Mouse (Mus musculus): ENCODE data around the gene Apobec3. TPM values are rescaled to one million over a fixed set of nuclear protein-coding genes. Genes with fewer than 3 reads are reported as not detected.

The Apobec3 gene
- polyA plus RNA-seq, 1 experiment, result 0.07 TPM

DNA sequence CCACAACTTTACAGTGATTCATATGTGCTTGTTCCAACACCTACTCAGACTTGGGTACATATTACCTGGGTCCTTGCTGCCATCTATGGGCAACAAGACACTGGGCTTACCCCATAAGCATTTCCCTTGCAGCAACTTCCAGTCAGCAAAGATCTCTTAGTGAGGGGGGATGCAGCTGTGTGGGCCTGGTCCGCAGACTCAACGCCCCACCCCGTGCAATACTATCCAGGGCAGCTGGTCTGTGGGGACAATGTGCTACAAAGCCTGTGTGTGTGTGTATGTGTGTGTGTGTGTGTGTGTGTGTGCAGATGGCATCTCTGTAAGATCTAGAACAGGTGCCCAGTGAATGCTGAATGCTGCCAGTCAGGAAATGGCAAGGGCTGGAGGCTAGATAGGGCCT, 22.9 kb downstream of the Apobec3 start:
- H3K36me3 ChIP-seq (ENCODE audit: control insufficient read depth), result no peaks in the 10 kb centered on the region
- H3K9me3 ChIP-seq (ENCODE audit: control insufficient read depth, low read length), result no peaks in the 10 kb centered on the region
- TF ChIP-seq GATA1 (IDR thresholded peaks at IDR 0.05; ENCODE audit: low read length), result no peak
- no peak for TF ChIP-seq TAL1 (IDR thresholded peaks at IDR 0.05; ENCODE audit: low read length)
- H3K4me3 ChIP-seq (replicated peaks), result no peak overlapping the region
- H3K4me1 ChIP-seq (ENCODE audit: control insufficient read depth), result no peaks in the 10 kb centered on the region; the same call in 1 of the 2 replicates
- H3K27me3 ChIP-seq (ENCODE audit: control insufficient read depth), result no peaks in the 10 kb centered on the region

DNA sequence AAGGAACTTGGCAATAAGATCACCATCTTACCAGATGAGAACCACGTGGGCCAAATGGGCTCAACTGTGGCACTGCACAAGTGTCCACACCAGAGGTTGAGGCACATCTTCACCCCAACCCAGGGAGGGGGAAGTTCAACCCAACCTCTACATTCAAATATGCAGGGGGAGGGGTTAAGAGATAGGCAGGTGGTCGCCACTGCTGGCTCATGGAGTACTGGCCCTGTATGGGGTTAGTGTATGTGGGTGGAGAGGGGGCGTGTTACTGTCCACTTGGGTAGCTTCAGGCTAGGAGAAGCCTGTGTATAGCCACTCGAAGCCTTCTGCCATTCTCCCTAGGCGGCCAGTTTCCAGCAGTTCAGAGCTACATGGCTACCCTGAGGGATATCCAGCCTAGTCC, 24.7 kb downstream of the Apobec3 start:
- no peaks in the 10 kb centered on the region for H3K27me3 ChIP-seq (ENCODE audit: control insufficient read depth)
- no peaks in the 10 kb centered on the region for H3K9me3 ChIP-seq (ENCODE audit: control insufficient read depth, low read length)
- H3K4me1 ChIP-seq (ENCODE audit: control insufficient read depth), result no peaks in the 10 kb centered on the region; the same call in 1 of the 2 replicates
- H3K36me3 ChIP-seq (ENCODE audit: control insufficient read depth), result no peaks in the 10 kb centered on the region
- no peak overlapping the region for H3K4me3 ChIP-seq (replicated peaks)
- TF ChIP-seq TAL1 (IDR thresholded peaks at IDR 0.05; ENCODE audit: low read length) (no peak), GATA1 (IDR thresholded peaks at IDR 0.05; ENCODE audit: low read length) (no peak)

DNA sequence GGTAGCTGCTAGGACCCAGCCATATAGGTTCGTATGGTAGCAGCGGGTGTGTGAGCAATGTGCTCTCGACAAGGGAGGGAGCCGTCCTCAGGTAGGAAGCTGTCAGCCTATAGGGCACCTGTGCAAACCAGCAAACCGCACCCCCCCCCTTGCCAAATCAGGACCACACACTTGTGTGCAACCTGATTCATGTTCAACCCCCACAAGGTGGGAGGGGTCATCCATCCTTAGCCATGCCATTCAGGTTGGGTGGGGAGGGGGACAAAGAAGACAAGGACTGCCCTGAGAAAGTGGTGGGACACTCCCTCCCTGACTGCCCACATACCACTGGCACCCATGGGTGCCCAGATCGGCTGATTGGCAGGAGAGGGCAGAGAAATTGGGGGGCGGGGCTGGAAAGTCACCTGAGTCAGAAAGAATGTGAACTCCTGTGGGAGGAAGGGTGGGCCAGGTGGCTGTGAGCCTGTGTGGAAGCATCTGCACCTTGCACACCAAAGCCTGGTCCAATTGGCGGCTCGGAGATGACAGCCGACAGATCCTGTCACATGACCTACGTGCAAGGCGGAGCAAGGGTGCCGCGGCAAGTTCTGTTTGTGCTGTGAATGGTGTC, 25.8 kb downstream of the Apobec3 start:
- TF ChIP-seq GATA1 (IDR thresholded peaks at IDR 0.05; ENCODE audit: low read length) (no peak), TAL1 (IDR thresholded peaks at IDR 0.05; ENCODE audit: low read length) (no peak)
- Histone ChIP-seq H3K4me3 (replicated peaks) (no peak overlapping the region), H3K27me3 (ENCODE audit: control insufficient read depth) (no peaks in the 10 kb centered on the region), H3K9me3 (ENCODE audit: control insufficient read depth, low read length) (no peaks in the 10 kb centered on the region), H3K4me1 (ENCODE audit: control insufficient read depth) (no peaks in the 10 kb centered on the region; the same call in 1 of the 2 replicates), H3K36me3 (ENCODE audit: control insufficient read depth) (no peaks in the 10 kb centered on the region)

DNA sequence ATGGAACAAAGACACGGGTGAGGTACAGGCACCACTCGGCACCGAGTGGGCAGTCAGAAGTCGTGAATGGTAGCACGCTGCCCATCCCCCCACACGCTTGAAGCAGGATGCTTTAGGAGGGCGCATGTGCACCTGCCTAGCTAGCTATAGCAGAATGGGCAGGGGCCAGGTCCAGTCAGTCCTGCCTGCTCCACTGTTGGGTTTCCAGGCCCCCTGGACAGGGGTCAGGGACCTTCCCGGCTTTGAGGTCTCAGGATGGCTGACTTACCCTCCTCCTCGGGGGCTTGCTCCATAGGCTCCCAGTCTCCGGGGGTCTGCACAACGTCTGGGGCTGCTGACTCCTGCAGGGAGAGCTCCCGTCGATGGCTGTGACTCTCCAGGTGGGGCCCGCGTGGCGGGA, 27.0 kb downstream of the Apobec3 start:
- Histone ChIP-seq H3K27me3 (ENCODE audit: control insufficient read depth) (no peaks in the 10 kb centered on the region), H3K36me3 (ENCODE audit: control insufficient read depth) (no peaks in the 10 kb centered on the region), H3K9me3 (ENCODE audit: control insufficient read depth, low read length) (no peaks in the 10 kb centered on the region), H3K4me1 (ENCODE audit: control insufficient read depth) (no peaks in the 10 kb centered on the region), H3K4me3 (replicated peaks) (no peak overlapping the region)
- TF ChIP-seq TAL1 (IDR thresholded peaks at IDR 0.05; ENCODE audit: low read length) (no peak), GATA1 (IDR thresholded peaks at IDR 0.05; ENCODE audit: low read length) (no peak)

DNA sequence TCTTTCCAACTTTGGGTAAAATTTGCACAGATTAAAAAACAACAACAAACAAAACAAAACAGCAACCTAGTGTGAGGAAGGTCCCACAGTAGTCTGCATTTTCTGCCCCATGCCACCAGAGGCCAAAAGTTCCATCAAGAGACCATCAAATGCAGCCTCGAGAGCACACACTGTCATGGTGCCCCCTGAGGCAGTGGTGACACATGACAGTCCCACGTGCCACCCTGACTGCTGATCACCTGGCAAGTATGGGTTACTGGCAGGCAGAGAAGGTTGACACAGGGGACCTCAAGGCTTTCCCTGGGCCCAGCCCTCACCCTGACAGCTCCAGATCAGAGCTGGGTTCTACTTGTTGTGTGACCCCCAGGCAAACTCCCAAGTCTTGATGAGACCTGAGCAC, 28.3 kb downstream of the Apobec3 start:
- Histone ChIP-seq H3K27me3 (ENCODE audit: control insufficient read depth) (no peaks in the 10 kb centered on the region), H3K4me3 (replicated peaks) (no peak overlapping the region), H3K36me3 (ENCODE audit: control insufficient read depth) (no peaks in the 10 kb centered on the region), H3K4me1 (ENCODE audit: control insufficient read depth) (no peaks in the 10 kb centered on the region), H3K9me3 (ENCODE audit: control insufficient read depth, low read length) (no peaks in the 10 kb centered on the region)
- TF ChIP-seq GATA1 (IDR thresholded peaks at IDR 0.05; ENCODE audit: low read length) (no peak), TAL1 (IDR thresholded peaks at IDR 0.05; ENCODE audit: low read length) (no peak)

DNA sequence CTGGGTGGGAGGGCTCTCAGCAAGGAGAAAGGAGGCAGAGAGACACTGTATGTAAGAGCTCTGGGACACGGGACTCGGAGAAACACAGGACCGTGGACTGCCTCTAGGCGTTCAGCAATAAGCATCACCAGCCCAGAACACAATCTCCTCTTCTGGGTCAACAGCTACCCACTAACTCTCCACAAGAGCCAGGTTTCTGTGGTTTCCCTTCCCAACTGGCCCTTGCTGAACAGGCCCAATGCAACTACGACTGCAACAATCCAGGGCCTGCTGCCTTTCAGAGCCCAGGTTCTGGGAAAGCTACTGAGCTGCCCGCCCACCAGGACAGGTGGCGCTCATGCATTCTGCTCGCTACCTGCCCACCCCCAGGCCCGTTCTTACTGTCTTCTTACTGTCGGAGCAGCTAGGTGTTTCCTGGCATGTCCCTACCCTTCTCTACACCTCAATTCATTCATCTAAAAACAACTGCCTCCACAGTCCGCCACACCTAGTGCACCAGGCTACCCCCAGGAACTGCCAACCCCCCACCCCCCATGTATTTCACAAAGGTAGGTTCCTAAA, 35.5 kb downstream of the Apobec3 start:
- TF ChIP-seq GATA1 (IDR thresholded peaks at IDR 0.05; ENCODE audit: low read length), result no peak
- TF ChIP-seq TAL1 (IDR thresholded peaks at IDR 0.05; ENCODE audit: low read length), result no peak
- H3K9me3 ChIP-seq (ENCODE audit: control insufficient read depth, low read length), result no peaks in the 10 kb centered on the region
- peaks cover 40% of the 10 kb centered on the region for H3K4me1 ChIP-seq (ENCODE audit: control insufficient read depth)
- H3K36me3 ChIP-seq (ENCODE audit: control insufficient read depth), result no peaks in the 10 kb centered on the region
- H3K27me3 ChIP-seq (ENCODE audit: control insufficient read depth), result peaks cover 18% of the 10 kb centered on the region
- H3K4me3 ChIP-seq (replicated peaks), result peak overlapping the region; percentile 82

DNA sequence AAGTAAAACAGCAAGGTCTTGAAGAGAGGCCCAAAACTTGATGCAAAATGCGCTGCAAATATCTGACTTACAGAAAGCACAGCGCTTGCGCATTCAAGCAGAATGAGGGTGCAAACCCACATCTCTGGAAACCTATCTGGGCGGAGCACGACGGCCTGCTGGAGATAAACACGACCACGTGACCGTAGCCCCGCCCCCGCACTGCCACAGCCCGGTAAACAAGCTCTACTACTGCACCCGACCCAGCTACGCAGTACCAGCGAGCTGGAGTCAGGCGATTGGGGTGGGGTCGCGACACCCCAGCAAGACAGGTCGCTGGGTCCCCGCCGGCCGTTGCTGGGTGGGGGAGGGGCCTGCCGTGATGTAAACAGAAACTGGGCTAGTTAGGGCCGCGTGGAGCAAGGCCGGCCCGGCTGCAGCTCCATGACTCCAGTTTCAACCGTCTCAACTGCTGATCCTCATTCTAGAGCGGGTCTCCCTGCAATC, 36.2 kb downstream of the Apobec3 start:
- TF ChIP-seq GATA1 (IDR thresholded peaks at IDR 0.05; ENCODE audit: low read length) (peak; percentile 90), TAL1 (IDR thresholded peaks at IDR 0.05; ENCODE audit: low read length) (peak; percentile 35; the same call in 2 of the 3 replicates)
- no peaks in the 10 kb centered on the region for H3K36me3 ChIP-seq (ENCODE audit: control insufficient read depth)
- peaks cover 47% of the 10 kb centered on the region for H3K4me1 ChIP-seq (ENCODE audit: control insufficient read depth)

DNA sequence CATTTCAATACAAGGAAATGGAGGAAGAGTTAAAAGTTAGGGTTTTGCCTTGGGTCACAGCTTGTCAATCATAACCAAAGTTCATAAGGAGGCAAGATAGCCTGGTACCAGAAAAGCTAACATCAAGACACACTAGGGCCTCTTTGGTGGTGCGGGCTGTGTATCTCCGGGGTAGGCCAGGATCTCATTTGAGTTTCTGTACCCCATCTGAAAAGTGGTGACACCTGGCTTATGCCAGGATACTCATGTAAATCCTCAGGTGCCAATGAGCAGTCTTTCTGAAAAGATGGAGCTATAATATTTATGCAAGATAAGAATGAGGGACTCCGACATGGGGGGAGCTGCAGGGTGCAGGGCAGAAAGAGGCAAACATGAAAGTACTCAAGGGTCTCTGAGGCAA, 36.9 kb downstream of the Apobec3 start:
- TF ChIP-seq GATA1 (IDR thresholded peaks at IDR 0.05; ENCODE audit: low read length) (no peak), TAL1 (IDR thresholded peaks at IDR 0.05; ENCODE audit: low read length) (no peak)
- Histone ChIP-seq H3K27me3 (ENCODE audit: control insufficient read depth) (peaks cover 32% of the 10 kb centered on the region), H3K4me3 (replicated peaks) (peak overlapping the region; percentile 82), H3K36me3 (ENCODE audit: control insufficient read depth) (no peaks in the 10 kb centered on the region), H3K4me1 (ENCODE audit: control insufficient read depth) (peaks cover 51% of the 10 kb centered on the region), H3K9me3 (ENCODE audit: control insufficient read depth, low read length) (no peaks in the 10 kb centered on the region; the same call in 1 of the 2 replicates)

More for the DNA sequence above, 36.2 kb downstream of the Apobec3 start:
- Histone ChIP-seq H3K4me3 (replicated peaks) (peak overlapping the region; percentile 82), H3K27me3 (ENCODE audit: control insufficient read depth) (peaks cover 26% of the 10 kb centered on the region), H3K9me3 (ENCODE audit: control insufficient read depth, low read length) (no peaks in the 10 kb centered on the region; the same call in 1 of the 2 replicates)

DNA sequence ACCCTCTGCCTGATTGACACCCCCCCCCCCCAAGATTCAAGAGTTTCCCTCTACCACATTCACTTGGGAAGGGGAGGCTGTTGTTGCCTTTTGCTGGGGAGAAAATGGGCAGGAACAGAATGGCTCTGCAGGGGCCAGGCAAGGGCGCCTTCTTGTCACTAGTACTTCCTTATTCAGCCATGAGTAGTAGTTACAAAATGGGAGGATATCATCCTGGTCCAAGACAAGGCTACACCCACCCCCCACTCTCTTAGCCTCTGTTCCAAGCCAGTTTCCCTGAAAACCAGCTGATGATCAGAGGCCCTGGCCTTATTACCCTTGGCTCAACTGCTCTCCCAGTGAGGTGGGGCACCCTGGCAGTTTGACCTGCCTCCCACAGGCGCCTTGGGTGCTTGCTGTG, 37.3 kb downstream of the Apobec3 start:
- peaks cover 36% of the 10 kb centered on the region for H3K27me3 ChIP-seq (ENCODE audit: control insufficient read depth)
- peak overlapping the region; percentile 82 for H3K4me3 ChIP-seq (replicated peaks)
- H3K9me3 ChIP-seq (ENCODE audit: control insufficient read depth, low read length), result no peaks in the 10 kb centered on the region; the same call in 1 of the 2 replicates
- peaks cover 53% of the 10 kb centered on the region for H3K4me1 ChIP-seq (ENCODE audit: control insufficient read depth)
- no peaks in the 10 kb centered on the region for H3K36me3 ChIP-seq (ENCODE audit: control insufficient read depth)
- TF ChIP-seq GATA1 (IDR thresholded peaks at IDR 0.05; ENCODE audit: low read length) (no peak), TAL1 (IDR thresholded peaks at IDR 0.05; ENCODE audit: low read length) (no peak)
